Mouse (Mus musculus) kidney, postnatal 10 days (tissue): ENCODE data around the gene Agap3.

ENCODE experiments used
- DNase-seq: peaks from one replicate; pipeline ENCODE4 v3.0.0; 2021; ENCODE audit warnings: mixed read lengths

Gene Agap3

DNA sequence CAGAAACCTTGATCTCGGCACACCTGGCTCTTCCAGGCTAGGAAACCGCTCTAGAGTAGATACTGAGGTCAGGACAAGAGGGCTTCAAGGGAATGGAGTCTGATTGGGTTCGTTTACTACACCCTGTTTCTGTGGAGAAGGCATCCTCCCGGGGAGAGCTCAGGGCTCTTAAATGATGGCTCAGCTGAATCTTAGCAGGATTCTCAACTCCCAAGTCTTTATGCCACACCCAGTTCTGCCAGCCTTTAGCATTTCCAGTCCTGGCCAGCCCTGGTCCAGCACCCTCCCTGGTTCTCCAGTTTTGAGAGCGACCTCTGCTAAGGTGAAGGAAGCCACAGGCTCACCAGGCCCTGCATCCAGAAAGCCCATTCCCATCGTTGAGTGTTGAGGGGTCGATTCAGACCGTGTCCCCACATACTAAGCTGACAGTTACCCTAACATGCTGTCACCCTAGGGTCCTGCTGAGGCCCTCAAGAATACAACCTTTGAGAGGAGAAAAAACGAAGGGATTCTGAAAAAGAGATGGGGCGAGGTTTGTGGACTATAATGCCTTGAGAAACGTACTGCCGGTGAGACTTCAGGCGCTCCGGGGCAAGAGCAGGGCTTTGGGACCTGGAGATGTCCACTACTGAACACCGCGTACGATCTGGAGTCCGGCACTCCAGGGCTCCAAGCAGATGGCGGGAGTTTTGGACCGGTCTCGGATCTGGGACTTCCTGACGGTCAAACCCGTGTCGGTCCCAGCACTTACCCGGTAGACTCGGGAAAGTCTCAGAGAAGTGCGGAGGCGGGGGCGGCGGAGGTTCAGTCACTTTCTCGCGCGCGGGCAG, 73.6 kb downstream of the Agap3 start:
- no peak for DNase-seq

DNA sequence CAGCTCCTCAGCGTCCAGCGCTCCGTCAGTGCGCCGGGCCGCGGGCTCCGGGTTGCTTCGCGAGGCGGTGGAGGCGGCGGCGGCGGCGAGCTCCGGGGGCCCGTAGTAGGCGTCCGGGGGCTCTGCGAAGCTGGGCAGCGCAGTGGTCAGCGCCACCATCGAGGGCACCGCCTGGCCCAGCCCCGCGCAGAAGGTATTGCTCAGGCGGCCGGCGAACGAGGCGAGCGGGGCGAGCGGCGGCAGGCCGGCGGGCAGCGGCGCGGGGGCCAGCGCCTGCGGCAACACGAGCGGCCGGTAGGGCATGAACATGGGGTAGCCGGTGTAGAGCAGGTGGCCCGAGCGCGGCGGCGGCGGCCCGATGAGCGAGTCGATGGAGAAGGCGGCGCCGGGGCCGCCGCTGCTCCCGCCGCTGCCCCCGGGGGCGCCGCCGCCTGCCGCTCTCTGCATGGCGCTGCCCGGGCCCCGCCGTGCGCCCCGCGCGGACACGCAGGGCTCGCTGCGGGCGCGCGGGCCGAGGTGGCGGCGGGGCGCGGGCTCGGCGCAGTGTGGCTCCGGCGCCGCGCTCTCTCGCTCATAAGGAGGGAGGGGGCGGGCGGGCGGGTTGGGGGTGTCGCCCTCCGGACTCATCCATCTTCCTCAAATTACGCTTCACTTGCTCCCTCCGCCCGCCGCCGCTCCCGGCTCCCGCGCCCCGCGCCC, 74.4 kb downstream of the Agap3 start:
- DNase-seq = no peak

DNA sequence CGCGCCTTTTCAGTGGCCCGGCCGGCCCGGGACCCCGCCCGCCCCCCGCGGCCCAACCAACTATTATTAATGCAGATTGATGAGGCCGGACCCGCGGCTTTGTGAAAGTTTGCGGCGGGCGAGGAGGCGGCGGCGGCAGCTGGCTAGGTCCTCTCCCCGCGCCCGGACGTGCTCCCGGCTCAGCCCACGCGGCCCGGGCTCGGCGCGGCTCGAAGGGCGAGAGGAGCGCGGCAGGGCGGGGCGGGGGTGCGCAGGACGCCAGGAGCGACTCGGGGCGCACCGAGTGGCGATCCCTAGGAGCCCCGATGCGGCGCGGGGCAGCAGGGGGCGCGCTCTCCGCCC, 74.9 kb downstream of the Agap3 start, which contains the start of gene Gbx1:
TSS of gene Gbx1 (minus strand) at position 314 of the 342 bp plus-strand sequence.
- peak; percentile 66 for DNase-seq

DNA sequence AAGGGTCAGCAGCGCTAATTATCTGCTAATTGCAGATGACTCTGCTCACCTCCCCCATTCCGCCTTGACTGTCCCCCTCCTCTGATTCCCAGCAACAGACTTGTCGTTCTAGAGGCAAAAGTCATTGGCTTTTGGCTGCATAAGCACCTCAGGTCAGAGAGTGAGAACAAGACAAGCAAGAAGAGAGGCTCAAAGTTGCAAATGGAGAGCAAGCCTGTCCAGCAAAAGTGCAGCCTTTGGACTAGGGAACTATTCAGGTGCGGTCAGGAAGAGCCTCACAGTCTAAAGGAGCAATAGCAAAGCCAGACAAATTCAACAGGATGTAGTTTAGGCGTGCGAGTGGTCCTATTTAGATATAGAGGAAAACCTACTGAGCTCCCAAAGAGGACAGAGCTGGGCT, 75.8 kb downstream of the Agap3 start:
- no peak for DNase-seq

DNA sequence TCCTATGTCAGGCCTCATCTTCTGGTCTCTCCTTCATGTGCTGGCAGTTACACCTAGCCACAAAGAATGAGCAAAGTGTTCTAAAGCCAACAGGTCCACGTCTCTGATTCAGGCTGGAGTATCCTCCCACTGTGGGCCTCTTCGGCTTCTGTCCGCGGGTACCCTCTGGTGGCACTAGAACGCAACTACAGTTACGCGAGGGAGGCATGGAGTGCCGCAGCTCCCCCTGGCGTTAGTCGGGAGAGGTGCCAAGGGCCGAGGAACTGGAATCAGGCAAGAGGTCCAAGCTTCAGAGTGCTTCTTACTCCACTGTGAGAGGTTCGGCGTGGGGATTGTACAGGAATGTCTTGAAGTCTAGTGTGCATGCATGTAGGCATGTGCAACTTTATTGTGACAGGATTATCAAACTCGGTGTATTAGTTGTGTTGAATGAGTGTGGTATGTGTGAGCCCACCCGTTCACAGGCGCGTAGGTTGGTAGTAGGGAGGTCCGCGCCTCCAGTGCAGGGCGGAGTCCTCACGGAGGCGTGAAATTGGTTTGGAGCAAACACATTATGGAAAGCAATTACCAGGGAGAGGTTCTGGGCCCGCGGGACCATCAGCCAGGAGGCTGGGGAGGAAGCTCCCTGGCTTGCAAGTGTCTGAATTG, 78.2 kb downstream of the Agap3 start:
- peak; percentile 95 for DNase-seq

DNA sequence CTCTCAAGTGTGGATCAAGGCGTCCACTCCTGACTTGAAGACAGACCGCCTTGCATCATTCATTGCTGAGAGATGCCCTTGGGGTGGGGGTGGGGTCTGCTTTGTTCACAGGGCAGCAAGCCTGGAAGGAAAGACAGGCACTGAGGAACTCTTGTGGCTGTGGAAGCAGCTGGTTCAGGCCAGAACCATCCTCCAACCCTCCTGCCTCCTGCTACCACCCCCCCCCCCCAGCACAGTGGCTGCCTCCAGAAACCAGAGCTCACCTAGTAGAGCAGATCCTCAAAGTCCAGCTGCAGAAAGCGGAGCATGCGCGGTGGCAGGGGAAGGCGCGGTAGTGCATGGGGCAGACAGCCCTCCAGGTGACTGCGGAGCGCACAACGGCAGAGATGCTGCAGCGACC, 81.4 kb downstream of the Agap3 start:
- DNase-seq = no peak

DNA sequence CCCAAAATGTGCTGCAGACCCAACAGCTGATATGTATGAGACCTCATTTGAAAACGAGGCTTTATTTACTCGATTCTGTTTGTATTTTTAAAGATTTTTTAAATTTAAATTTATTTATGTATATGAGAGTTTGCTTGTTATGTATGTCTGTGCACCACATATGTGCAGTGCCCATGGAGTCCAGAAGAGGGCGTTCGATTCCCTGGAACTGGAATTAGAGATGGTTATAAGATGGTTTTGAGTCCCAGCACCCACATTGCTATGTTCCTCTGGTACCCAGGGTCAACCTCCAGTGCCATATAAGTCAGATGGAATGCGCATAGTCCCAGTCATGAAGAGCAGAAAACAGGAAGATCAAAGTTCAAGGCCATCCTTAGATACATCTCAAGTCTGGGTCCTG, 82.3 kb downstream of the Agap3 start:
- no peak for DNase-seq

DNA sequence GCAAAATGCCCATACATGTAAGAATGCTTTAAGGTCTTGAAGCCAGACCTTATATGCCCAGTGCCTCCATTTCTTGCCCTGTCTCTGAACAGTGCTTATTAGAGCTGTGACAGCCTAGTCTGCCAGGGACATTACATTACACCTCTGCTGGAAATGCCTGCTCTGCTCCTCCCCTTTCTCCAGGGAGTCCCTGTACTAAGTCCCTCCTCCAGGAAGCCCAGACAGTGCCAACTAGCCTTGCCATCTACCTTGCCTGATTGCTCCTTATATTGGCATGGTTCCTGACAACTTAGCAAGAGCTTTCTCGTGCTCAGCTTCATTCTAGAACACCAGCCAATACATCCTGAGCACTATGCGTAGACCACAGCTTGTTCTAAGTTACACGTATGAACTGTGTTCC, 83.8 kb downstream of the Agap3 start:
- DNase-seq = no peak

DNA sequence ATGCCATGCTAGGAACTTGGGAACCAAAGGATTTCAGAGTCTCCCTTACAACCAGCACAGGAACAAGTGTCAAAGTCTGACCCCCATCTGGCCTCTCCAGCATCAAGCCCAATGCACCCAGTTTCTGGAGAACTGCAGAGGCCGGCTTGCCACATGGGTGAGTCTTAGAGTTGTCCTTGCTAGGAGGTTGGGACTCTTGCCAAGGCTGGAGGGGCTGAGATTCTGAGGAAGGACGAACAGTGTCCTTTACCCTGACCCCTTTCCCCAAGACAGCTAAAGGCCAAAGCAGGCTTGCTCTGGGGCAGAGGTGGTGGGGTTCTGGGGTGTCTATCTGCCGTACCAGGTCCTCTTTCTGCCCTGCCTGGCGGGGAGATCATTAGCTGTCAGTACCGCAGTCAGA, 84.5 kb downstream of the Agap3 start:
- DNase-seq = no peak

DNA sequence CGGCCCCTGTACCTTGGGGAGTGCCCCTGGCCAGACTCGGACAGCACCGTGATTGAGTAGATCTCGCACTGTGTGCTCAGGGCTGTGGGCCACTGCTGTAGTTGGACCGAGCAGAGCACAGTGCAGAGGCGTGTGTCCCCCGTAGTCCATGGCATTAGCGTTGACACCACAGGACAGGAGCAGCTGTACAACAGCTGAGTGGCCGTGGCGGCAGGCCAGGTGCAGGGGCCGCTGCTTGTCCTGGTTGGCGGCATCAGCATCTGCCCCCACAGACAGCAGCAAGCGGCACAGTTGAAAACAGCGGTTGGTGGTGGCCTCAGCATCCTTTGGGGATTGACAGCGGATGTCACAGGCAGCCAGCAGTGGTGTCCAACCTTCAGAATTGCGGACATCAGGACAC, 85.6 kb downstream of the Agap3 start:
- no peak for DNase-seq

DNA sequence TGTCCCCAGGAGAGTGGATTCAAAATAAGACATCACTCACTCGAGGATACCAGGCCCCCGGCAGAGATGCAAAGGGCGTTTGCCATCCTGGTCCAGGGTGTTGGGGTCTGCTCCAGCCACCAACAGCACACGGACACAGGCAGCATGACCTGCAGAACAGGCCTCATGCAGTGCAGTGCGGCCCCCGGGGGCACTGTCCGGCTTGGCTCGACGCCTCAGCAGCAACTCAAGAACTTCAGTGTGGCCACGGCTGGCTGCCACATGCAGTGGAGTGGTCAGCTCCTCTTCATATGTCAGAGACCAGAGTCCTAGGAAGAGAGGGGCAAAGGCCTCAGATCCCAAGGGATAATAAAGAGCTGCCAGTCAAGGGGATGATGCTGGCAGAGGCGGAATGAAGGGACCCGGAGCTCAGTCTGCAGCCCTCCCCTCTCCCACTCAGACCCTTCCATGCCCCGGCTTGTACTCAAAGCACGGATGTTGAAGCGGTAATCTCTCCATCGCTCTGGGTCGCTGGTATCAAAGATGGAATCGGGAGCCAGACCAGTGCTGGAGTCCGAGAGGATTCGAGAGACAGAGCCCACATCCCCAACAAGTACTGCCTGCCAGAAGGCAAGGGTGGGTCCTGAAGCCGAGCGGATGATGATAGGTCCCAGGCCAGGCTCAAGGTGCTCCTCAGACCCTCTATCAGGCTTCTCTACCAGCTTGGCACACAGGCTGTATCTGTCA, 87.8 kb downstream of the Agap3 start:
- DNase-seq = no peak

DNA sequence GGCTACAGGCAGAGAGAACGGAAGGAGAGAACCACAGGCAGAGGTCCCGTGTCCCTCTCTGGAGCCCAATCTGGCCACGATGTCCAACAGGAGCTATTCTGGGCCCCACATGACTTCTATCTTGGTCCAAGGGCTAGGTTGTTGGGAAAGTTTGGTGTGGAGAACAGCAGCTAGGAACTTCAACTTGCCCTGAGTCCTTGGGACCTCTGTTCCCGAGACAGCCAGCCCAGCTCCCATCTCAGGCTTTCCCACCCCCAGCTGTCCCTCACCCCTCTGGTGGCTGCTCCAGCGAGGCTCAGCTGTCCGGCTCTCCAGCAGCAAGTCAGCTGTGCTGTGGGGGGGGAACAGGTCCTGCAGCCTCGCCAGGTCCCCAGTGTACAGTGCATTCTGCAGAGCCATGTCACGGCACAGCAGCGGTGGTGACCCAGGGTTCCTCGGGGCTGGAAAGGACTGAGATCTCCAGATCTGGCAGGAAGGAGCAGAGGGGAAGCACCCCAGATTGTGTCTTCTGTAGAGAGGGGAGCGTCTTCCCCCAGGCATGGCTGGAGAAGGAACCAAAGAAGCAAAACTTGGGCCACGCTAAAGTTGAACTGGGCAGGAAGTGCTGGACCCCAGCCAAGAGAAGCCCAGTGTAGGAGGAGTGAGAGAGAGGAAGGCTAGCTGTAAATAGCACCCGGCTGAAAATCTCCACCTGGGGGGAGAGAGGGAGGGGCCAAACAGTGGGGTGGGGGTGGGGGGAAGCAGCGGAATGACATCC, 88.6 kb downstream of the Agap3 start, which contains the start of gene Asb10:
TSS of gene Asb10 (minus strand) at position 592 of the 757 bp plus-strand sequence.
- DNase-seq = peak; percentile 87

DNA sequence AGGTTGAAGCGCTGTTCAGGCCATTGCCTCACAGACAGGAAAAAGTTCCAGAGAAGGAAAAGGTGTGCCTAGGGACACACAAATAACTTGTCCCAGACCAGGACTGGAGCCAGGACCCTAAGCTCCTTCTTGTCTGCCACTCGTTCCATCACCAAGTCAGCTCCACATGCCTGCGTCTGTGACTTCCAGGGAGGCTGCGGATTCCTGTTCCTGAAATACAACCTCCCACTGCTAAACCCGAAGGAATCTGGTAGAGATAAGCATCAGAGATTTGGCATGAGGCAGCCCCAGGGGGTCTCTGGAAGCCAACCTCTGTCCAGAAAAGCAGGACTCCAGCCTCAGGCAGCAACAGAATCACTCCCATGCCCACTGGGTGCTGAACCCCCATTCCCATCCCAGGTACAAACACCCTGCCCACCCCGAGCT, 89.2 kb downstream of the Agap3 start:
- no peak for DNase-seq

DNA sequence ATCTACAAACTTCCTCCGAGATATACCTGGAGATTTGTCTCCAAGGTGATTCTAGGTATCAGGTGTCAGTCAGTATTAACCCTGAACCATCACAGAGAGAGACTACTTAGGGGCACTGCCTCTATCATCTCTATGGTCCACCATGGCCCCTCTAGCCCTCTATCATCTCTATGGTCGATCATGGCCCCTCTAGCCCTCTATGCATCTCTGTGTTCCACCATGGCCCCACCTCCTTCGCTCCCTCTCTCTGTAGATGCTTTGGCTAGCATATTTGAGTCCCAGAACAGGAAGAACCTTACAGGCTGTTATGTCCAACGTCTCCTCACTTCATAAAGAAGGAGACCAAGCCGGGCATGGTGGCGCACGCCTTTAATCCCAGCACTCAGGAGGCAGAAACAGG, 90.7 kb downstream of the Agap3 start:
- DNase-seq = no peak

DNA sequence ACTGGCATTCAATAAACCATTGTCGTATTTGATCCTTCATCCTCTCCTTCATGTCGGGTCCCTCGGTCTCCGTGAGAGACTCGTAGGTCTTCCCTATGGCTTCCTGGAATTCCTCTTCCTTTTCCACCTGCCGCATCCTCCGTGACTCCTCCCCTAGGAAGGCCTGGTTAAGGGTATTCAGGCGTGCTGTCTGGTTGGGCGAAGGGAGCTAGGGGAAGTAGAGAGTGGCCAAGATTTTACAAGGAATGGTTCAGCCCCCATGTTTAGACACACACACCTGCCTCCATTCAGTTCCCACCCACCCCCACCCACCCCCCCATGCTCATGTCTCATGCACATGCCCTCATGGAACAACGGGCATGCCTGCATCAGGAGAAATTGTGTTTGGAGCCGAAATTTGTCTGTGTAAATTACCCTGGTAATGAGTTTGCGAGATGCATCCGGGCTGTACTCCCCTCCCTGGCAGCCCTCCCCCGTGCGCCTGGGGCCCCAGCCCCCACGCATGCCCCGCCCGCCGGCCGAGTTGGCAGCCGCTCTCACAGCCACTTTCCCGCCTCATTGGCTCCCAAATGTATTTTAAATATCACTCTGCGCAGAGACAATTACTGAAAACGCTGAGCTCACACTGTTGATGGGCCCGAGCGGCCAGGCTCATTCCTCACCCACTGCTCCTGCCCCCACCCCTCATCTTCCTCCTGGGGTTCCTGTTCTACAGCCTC, 98.8 kb downstream of the Agap3 start:
- DNase-seq = peak; percentile 77

DNA sequence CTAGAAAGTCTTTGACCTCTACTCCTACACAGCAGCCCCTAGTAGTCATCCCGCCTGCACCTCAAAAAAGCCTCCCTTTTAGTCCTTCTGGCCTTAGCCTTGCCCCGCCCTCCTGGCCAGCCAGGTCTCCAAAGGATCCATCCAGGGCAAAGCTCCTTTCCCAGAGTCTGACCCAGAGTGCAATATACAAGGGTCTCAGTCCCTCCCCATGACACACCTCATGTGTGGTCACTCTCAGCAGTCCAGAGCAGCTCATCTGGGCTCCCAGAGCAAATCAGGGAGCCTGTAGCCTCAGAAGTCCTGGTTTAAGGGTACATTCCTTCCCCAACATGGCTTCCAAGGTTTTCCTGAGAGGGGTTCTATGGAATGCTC, 99.3 kb downstream of the Agap3 start:
- DNase-seq = no peak
